Mouse (Mus musculus): ENCODE measurements around the gene Rbfox1.

The Rbfox1 gene

GRCm38 (mm10) chr16:6206431-6206830, 321.3 kb downstream of the Rbfox1 start:
- intact Hi-C loops (cut with DNase I) = no loop called here

- intact Hi-C loops (cut with DNase I) = no loop called here
These were observed 327.8 kb downstream of the Rbfox1 start for GRCm38 (mm10) chr16:6212916-6213315.

GRCm38 (mm10) chr16:6227449-6227848, 342.3 kb downstream of the Rbfox1 start:
- intact Hi-C loops (cut with DNase I) = no loop called here

- intact Hi-C loops (cut with DNase I) = no loop called here
These were observed 347.8 kb downstream of the Rbfox1 start for GRCm38 (mm10) chr16:6232966-6233365.

GRCm38 (mm10) chr16:6241393-6241792, 356.2 kb downstream of the Rbfox1 start:
- intact Hi-C loops (cut with DNase I) = no loop called here

- intact Hi-C loops (cut with DNase I) = no loop called here
These were observed 357.3 kb downstream of the Rbfox1 start for GRCm38 (mm10) chr16:6242468-6242867.

GRCm38 (mm10) chr16:6247569-6247968, 362.4 kb downstream of the Rbfox1 start:
- intact Hi-C loops (cut with DNase I) = no loop called here

- intact Hi-C loops (cut with DNase I) = no loop called here
These were observed 379.4 kb downstream of the Rbfox1 start for GRCm38 (mm10) chr16:6264557-6264956.

GRCm38 (mm10) chr16:6265610-6266009, 380.5 kb downstream of the Rbfox1 start:
- intact Hi-C loops (cut with DNase I) = no loop called here

- intact Hi-C loops (cut with DNase I) = no loop called here
These were observed 386.6 kb downstream of the Rbfox1 start for GRCm38 (mm10) chr16:6271596-6272370.

- intact Hi-C loops (cut with DNase I) = no loop called here
These were observed 398.3 kb downstream of the Rbfox1 start for GRCm38 (mm10) chr16:6283496-6283895.

- intact Hi-C loops (cut with DNase I) = no loop called here
These were observed 399.2 kb downstream of the Rbfox1 start for GRCm38 (mm10) chr16:6284317-6284716.

GRCm38 (mm10) chr16:6287699-6288098, 402.5 kb downstream of the Rbfox1 start:
- intact Hi-C loops (cut with DNase I) = no loop called here

GRCm38 (mm10) chr16:6300112-6300511, 415.0 kb downstream of the Rbfox1 start:
- intact Hi-C loops (cut with DNase I) = no loop called here

GRCm38 (mm10) chr16:6303082-6303481, 417.9 kb downstream of the Rbfox1 start:
- intact Hi-C loops (cut with DNase I) = no loop called here

GRCm38 (mm10) chr16:6309940-6310339, 424.8 kb downstream of the Rbfox1 start:
- intact Hi-C loops (cut with DNase I) = no loop called here

- intact Hi-C loops (cut with DNase I) = no loop called here
These were observed 425.9 kb downstream of the Rbfox1 start for GRCm38 (mm10) chr16:6310744-6311678.

GRCm38 (mm10) chr16:6313689-6314088, 428.5 kb downstream of the Rbfox1 start:
- intact Hi-C loops (cut with DNase I) = no loop called here

- intact Hi-C loops (cut with DNase I) = no loop called here
These were observed 439.7 kb downstream of the Rbfox1 start for GRCm38 (mm10) chr16:6324832-6325231.

- intact Hi-C loops (cut with DNase I) = no loop called here
These were observed 446.3 kb downstream of the Rbfox1 start for GRCm38 (mm10) chr16:6331400-6331939.

- intact Hi-C loops (cut with DNase I) = no loop called here
These were observed 448.1 kb downstream of the Rbfox1 start for GRCm38 (mm10) chr16:6333273-6333672.

GRCm38 (mm10) chr16:6348103-6348502, 462.9 kb downstream of the Rbfox1 start:
- intact Hi-C loops (cut with DNase I) = no loop called here

Data from adrenal gland (tissue).